Mouse (Mus musculus) heart, adult 2 months (tissue): ENCODE results near the gene Ppp2r2d. TPM values are rescaled to one million over a fixed set of nuclear protein-coding genes. Genes with fewer than 3 reads are reported as not detected.

Experiments
- DNase-seq, 2 experiments: peaks; one replicate each; pipeline ENCODE4 v3.0.0; 2021
- H3K27ac ChIP-seq: fragments of 200-600 bp; 2 replicates; pipeline ENCODE4 v1.8.1; 2022
- H3K27me3 ChIP-seq: fragments of 200-500 bp; 2 replicates; pipeline ENCODE4 v1.6.1; 2012; ENCODE audit warnings: mild to moderate bottlenecking, low read length, inconsistent platforms, mixed read lengths; ENCODE audit not compliant: control insufficient read depth, insufficient read depth
- H3K36me3 ChIP-seq: fragments of 200-500 bp; 2 replicates; pipeline ENCODE4 v1.6.1; 2012; ENCODE audit warnings: low read length, inconsistent platforms; ENCODE audit not compliant: control insufficient read depth, insufficient read depth
- H3K4me1 ChIP-seq: fragments of 200-500 bp; 2 replicates; pipeline ENCODE4 v1.6.1; 2011; ENCODE audit warnings: low read length; ENCODE audit not compliant: control insufficient read depth, insufficient read depth
- H3K4me3 ChIP-seq: fragments of 200-600 bp; 2 replicates; pipeline ENCODE4 v1.8.1; 2022
- H3K79me2 ChIP-seq: fragments of 200-500 bp; replicated peaks from 2 replicates; pipeline ENCODE4 v1.6.1; 2012; ENCODE audit warnings: mild to moderate bottlenecking, inconsistent platforms, low read length, moderate library complexity, mixed read lengths; ENCODE audit not compliant: control insufficient read depth, insufficient read depth
- H3K9ac ChIP-seq: fragments of 200-500 bp; 2 replicates; pipeline ENCODE4 v1.6.1; 2012; ENCODE audit warnings: low read depth, mild to moderate bottlenecking, control low read depth, inconsistent platforms, low read length, mixed read lengths
- CTCF ChIP-seq: fragments of 200-600 bp; IDR thresholded peaks from 2 replicates; pipeline ENCODE4 v1.8.1; 2022; ENCODE audit warnings: antibody characterized with exemption, mild to moderate bottlenecking, moderate library complexity
- EP300 ChIP-seq: fragments of 200-500 bp; IDR thresholded peaks from 2 replicates; pipeline ENCODE4 v1.6.1; 2011; ENCODE audit warnings: low read depth, low read length, control low read depth; ENCODE audit not compliant: insufficient read depth
- POLR2A ChIP-seq: fragments of 200-500 bp; IDR thresholded peaks from 2 replicates; pipeline ENCODE4 v1.6.1; 2011; ENCODE audit warnings: mild to moderate bottlenecking, low read depth, low read length, control low read depth; ENCODE audit not compliant: insufficient read depth
- WGBS: fragments of 180-500 bp; shearing (Covaris S2); methylation state at CpG from one replicate; pipeline ENCODE4 v1.1.7; 2018; 5-methylcytosine and 5-hydroxymethylcytosine counted together
- intact Hi-C: fragments of 180-260 bp; cut with DNase I; formaldehyde crosslinking; loops from one replicate; pipeline ENCODE4 v1.15.1; 2025
- polyA plus RNA-seq: library from polyadenylated mRNA; depleted of rRNA; stranded (reverse); fragments of >200 nt; gene quantifications from 2 replicates; pipeline ENCODE4 v1.2.3, GENCODE M21; 2012
- total RNA-seq, 2 experiments: library from RNA; stranded (reverse); gene quantifications; 2 replicates each; pipeline ENCODE4 v1.2.3; 2021

Ppp2r2d gene
- total and polyA plus RNA-seq, 3 experiments: 18.2 to 42.4 (median 37.7) TPM

DNA sequence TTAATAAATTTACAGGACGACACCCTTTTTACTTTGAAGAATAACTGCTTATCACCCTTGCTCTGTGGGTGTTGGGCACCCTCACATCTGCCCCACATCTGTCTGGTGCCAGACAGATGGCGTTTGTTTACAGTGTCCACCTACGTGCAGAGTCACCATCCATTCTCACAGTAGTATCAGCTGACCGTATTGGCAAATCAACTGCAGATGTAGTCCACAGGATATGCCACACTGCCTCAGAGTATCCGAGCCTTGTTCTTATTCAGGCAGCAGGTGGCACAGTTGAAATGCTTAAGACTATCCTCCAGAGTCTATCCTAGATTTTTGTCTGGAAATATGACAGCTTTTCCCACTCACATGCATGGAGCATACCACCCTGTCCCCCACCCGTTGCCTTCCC lies 21.4 kb downstream of the Ppp2r2d start:
- intact Hi-C loops: no loop called here
- TF ChIP-seq POLR2A (no peak), CTCF (no peak), EP300 (no peak)
- no peak overlapping the region for H3K27ac ChIP-seq

DNA sequence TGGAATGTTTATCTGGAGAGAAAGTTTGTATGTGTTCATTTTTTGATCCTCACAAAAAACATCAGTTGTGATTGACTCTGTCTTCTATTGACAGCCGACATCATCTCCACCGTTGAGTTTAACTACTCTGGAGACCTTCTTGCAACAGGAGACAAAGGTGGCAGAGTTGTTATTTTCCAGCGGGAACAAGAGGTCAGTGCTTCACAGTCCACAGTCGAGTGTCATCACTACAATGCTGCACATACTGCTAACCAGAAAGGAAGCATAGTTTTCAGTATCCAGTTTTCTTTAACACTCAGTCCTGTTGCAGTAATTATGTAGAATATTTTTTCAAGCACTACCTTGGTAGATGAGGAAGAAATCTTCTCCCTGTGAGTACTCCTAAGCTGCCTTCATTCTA lies 22.4 kb downstream of the Ppp2r2d start:
- Histone ChIP-seq H3K27ac (no peak overlapping the region), H3K4me3 (no peak overlapping the region), H3K79me2 (0 out of 2 replicates have a peak, but pooled peaks cover 2% of the 10 kb centered on the region), H3K4me1 (peaks cover 1% of the 10 kb centered on the region; the same call in 1 of the 2 replicates), H3K27me3 (no peaks in the 10 kb centered on the region), H3K36me3 (peaks cover 2% of the 10 kb centered on the region), H3K9ac (no peak overlapping the region)
- WGBS: 86% methylated on average over 4 of the region's 4 CpGs
- intact Hi-C loops: no loop called here
- TF ChIP-seq POLR2A (no peak), EP300 (no peak), CTCF (no peak)
- no peak for DNase-seq

More for the DNA sequence above, 21.4 kb downstream of the Ppp2r2d start:
- no peak for DNase-seq
- H3K4me3 ChIP-seq: no peak overlapping the region
- peaks cover 1% of the 10 kb centered on the region; the same call in 1 of the 2 replicates for H3K4me1 ChIP-seq
- H3K36me3 ChIP-seq: no peaks in the 10 kb centered on the region; the same call in 1 of the 2 replicates
- WGBS: 64% methylated on average over 6 of the region's 6 CpGs
- H3K9ac ChIP-seq: no peak overlapping the region
- H3K27me3 ChIP-seq: no peaks in the 10 kb centered on the region
- H3K79me2 ChIP-seq: no peaks in the 10 kb centered on the region; the same call in 1 of the 2 replicates

DNA sequence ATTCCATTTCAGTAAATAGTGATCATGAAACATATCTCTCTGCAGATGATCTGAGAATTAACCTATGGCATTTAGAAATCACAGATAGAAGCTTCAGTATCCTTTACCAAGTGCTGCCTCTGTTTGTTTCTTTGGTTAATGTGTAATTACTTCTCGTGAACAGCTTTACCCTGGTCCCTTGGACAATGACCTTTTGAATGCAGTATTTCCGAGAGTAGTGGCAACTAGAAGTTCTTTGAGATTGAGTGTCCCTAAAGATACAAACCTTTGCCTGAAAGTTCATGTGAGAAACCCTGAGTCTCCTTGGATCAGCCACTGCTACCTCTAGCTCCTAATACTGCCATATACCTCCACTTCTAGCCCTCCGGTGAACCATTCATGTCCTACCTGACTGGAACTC lies 27.1 kb downstream of the Ppp2r2d start:
- TF ChIP-seq CTCF (no peak), POLR2A (no peak), EP300 (no peak)
- Histone ChIP-seq H3K27ac (no peak overlapping the region), H3K36me3 (peaks cover 10% of the 10 kb centered on the region; the same call in 1 of the 2 replicates), H3K27me3 (no peaks in the 10 kb centered on the region), H3K4me3 (no peak overlapping the region), H3K9ac (no peak overlapping the region), H3K79me2 (0 out of 2 replicates have a peak, but pooled peaks cover 2% of the 10 kb centered on the region), H3K4me1 (peaks cover 2% of the 10 kb centered on the region; the same call in 1 of the 2 replicates)
- intact Hi-C loops: no loop called here
- 86% methylated on average over 3 of the region's 3 CpGs for WGBS
- no peak for DNase-seq

DNA sequence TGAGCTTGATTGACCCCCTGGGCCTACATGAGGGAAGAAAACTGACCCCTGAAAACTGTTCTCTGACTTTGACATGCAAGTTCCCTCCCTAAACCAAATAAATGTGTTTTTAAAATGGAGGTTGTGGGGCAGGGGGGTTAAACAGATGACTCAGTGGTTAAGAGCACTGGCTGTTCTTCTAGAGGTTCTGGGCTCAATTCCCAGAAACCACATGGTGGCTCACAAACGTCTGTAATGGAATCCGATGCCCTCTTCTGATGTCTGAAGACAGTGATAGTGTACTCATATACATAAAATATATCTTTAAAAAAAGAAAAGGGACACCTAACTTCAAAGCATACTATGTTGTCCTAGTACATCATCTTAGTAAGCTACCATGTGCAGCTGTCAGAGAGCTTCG lies 29.2 kb downstream of the Ppp2r2d start:
- no peak for TF ChIP-seq POLR2A
- no peak for TF ChIP-seq CTCF
- TF ChIP-seq EP300: no peak
- intact Hi-C loops: no loop called here
- 0 out of 2 replicates have a peak, but pooled peaks cover 2% of the 10 kb centered on the region for H3K79me2 ChIP-seq
- 58% methylated on average over 3 of the region's 3 CpGs for WGBS
- H3K27ac ChIP-seq: no peak overlapping the region
- no peak overlapping the region for H3K4me3 ChIP-seq
- no peak for DNase-seq
- H3K27me3 ChIP-seq: no peaks in the 10 kb centered on the region
- peaks cover 2% of the 10 kb centered on the region; the same call in 1 of the 2 replicates for H3K4me1 ChIP-seq
- H3K9ac ChIP-seq: no peak overlapping the region
- peaks cover 18% of the 10 kb centered on the region; the same call in 1 of the 2 replicates for H3K36me3 ChIP-seq

DNA sequence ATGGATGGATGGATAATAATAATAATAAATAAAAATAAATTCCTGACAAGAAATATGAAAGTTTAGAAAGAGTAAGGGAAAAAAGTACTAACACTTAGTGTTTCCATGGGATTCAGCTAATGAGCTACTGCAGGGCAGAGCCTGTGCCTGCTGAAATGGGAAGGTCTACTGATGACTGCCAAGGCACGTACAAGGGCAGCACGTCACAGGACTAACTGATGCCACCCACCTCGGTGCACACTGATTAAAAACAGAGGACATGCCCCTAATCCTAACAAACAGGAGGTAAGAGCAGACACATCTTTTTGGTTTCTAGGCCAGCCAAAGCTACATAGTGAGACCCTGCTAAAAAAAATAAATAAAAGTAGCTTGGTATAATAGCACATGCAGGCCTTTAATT lies 37.8 kb downstream of the Ppp2r2d start:
- Histone ChIP-seq H3K36me3 (peaks cover 4% of the 10 kb centered on the region; the same call in 1 of the 2 replicates), H3K27me3 (no peaks in the 10 kb centered on the region), H3K27ac (no peak overlapping the region), H3K9ac (no peak overlapping the region), H3K79me2 (no peaks in the 10 kb centered on the region), H3K4me1 (no peaks in the 10 kb centered on the region), H3K4me3 (no peak overlapping the region)
- DNase-seq: no peak
- TF ChIP-seq EP300: no peak
- no peak for TF ChIP-seq POLR2A
- TF ChIP-seq CTCF: no peak
- intact Hi-C loops: no loop called here
- WGBS: 89% methylated on average over 3 of the region's 3 CpGs

DNA sequence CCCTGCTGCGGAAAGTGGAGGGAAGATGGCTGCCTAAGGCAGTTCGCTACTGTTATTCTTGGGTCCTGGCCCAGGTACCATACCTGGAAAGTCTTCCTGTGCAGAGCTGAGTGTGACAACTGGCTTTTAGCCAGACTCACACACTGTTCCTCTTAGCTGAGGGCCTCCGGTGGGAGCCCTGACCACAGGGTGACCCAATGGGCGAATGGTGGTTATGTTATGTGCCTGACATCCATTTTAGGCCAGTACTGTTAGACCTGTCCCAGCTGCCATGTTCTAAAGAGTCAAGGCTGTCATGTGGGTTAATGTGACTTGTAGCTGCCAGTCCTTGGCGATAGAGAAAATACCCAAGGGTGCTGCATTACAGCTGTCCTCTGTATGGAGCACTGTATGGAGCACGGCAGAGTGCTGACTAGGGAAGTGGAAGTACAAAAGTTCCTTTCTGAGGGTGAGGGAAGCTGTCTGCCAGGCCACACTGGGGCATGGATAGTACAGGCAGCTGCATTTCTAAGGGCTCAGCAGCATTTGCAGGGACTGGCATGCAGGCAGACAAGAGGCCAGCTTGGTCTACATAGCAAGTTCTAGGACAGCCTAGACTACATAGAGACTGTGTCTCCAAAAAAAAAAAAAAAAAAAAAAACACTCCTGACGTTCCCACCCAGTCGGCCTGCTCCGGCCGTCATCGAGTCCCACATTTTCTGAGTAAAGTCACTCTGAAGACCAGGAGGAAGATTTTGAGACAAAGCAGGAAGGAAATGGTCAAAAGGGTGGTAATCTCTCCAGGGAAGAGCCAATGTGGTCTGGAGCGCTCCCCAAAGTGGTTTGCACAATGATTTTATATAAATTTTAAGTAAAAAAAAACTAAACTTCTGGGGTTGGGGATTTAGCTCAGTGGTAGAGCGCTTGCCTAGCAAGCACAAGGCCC lies 39.7 kb downstream of the Ppp2r2d start:
- Histone ChIP-seq H3K9ac (no peak overlapping the region), H3K36me3 (no peaks in the 10 kb centered on the region), H3K4me1 (no peaks in the 10 kb centered on the region), H3K4me3 (no peak overlapping the region), H3K27ac (no peak overlapping the region), H3K27me3 (no peaks in the 10 kb centered on the region), H3K79me2 (no peaks in the 10 kb centered on the region)
- DNase-seq: no peak
- TF ChIP-seq POLR2A (no peak), EP300 (no peak), CTCF (no peak)
- WGBS: 66% methylated on average over 13 of the region's 13 CpGs
- intact Hi-C loops: no loop called here
